Mouse (Mus musculus) bone marrow, adult 2 months (tissue): ENCODE measurements around the gene Nlrp6.

Experiments
- CTCF ChIP-seq: fragments of 200-500 bp; IDR thresholded peaks from 2 replicates; pipeline ENCODE4 v1.5.1; 2011; ENCODE audit warnings: low read length, control low read depth; ENCODE audit not compliant: control insufficient read depth, insufficient read depth
- POLR2A ChIP-seq: fragments of 200-500 bp; IDR thresholded peaks from 2 replicates; pipeline ENCODE4 v1.6.1; 2011; ENCODE audit warnings: low read depth, mild to moderate bottlenecking, control low read depth, low read length, borderline replicate concordance; ENCODE audit not compliant: control insufficient read depth

DNA sequence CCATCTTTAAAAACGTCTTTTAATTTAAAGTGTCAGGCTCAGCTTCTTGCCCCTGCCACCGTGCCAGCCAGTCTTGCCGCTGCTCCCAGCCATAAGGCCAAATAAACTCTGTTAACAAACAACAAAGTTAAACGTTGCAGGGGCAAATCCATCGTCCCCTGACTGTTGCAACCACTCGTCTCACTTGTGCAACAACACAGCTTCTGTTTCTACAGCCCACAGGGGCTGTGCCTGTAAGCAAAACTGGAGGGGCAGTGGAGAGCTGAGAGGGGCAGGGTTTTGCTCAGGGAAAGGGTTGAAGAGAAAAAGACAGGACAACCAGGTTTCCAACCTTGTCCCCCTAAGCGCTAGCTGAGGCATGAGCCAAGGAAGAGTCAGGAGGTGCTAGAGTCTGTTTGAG is 12.5 kb upstream of the Nlrp6 start:
- TF ChIP-seq CTCF = no peak
- no peak for TF ChIP-seq POLR2A
